Mouse (Mus musculus) C2C12 (cell line): ENCODE data around the gene Samd4b.

Experiments
- CEBPB ChIP-seq: IDR thresholded peaks from one replicate; pipeline ENCODE4 v1.6.1; 2011; ENCODE audit warnings: low read depth, mild to moderate bottlenecking, control low read depth, moderate library complexity
- CTCF ChIP-seq: IDR thresholded peaks from one replicate; pipeline ENCODE4 v1.5.1; 2011; ENCODE audit not compliant: control insufficient read depth, insufficient read depth, insufficient read length
- MAX ChIP-seq: IDR thresholded peaks from one replicate; pipeline ENCODE4 v1.6.1; 2011; ENCODE audit warnings: mild to moderate bottlenecking, control low read depth
- MYOD1 ChIP-seq: IDR thresholded peaks from one replicate; pipeline ENCODE4 v1.6.1; 2011; ENCODE audit warnings: low read depth; ENCODE audit not compliant: control insufficient read depth, insufficient read length

- TF ChIP-seq CTCF, result no peak
- TF ChIP-seq CEBPB, result no peak
- TF ChIP-seq MAX, result no peak
- no peak for TF ChIP-seq MYOD1
These were observed 44.9 kb downstream of the Samd4b start for GRCm38 (mm10) chr7:28553076-28553475.
